In the genomic region with DNA sequence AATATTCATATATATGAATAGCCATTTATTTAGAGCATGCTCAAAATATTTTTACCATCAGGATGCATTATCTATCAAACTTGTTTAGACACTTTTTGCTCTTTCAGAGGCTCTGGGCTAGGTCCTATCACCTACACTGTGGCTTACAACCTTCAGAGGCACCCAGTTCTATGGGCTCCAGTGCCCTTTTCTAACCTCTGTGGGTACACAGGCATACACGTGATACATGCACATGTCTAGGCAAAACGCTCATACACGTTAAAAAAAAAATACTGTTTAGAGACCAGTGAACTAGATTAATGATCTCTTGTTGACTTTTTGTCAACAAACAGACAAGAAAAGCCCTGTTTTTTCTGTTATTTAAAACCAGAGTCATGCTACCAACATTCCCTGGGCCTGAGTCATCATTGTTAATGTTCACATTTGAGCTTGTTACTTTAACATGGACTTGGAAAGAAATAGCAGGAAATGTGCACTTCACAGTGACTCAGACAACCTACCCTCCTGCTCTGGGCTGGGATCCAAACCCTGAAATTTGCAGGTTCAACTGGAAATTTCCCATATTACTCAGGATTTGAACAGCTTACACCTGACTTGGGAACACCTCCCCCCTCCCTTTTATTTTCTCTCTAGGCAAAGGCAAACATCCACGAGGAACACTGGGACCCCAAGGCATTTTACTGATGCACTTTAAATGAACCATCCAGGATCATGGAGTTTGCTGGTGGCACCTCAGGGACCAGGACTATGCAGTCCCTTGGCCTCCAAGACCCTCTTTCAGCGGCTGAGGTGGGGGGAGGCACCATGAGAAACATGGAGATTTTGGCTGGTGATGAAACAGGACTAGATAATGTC, we compare ENCODE assay signal across 9 mouse cellular contexts.
DNase-seq lines count a peak whose midpoint lies in the region; ATAC-seq lines count a peak whose summit lies in the region.
"Had no signal": no experiment of that assay in that cellular context is flagged by ENCODE, and none has a peak within 500 bp of the region (broad histone marks: within the 10 kb centered on the region; RNA-seq: fewer than 3 reads in every experiment).

No protein-coding gene starts in this region.

- no peak for DNase-seq in heart, adult 9 months (ENCODE audit: low spot score in 2 of 2)
- peak; percentile 57 for DNase-seq in adrenal gland, adult 2 months
- DNase-seq in kidney, adult 9 months: peak; percentile 84
- DNase-seq in skeletal muscle tissue, adult 2 months (ENCODE audit: low read depth, low spot score): peak; percentile 21
- no peak for DNase-seq in liver
- DNase-seq: layer of hippocampus, postnatal 36 days had no signal

- 0 out of 2 replicates have a peak overlapping the region, but pooled peaks have one; percentile 42 for H3K27ac ChIP-seq in heart, embryonic 13.5 days (replicated peaks)

- H3K4me2 ChIP-seq in heart, embryonic 13.5 days: no peak overlapping the region

- 59% methylated on average over 5 of the region's 5 CpGs for WGBS in heart, embryonic 13.5 days

- H3K4me1 ChIP-seq in heart, embryonic 13.5 days: peaks cover 6% of the 10 kb centered on the region; the same call in 1 of the 2 replicates

- H3K4me3 ChIP-seq in heart, embryonic 13.5 days: no peak overlapping the region

- no peak overlapping the region for H3K9ac ChIP-seq in heart, embryonic 13.5 days

- no peaks in the 10 kb centered on the region for H3K36me3 ChIP-seq in heart, embryonic 13.5 days

- H3K9me3 ChIP-seq in heart, embryonic 13.5 days: no peaks in the 10 kb centered on the region

- no peaks in the 10 kb centered on the region for H3K27me3 ChIP-seq in heart, embryonic 13.5 days (replicated peaks)

- ATAC-seq in heart, embryonic 13.5 days (ENCODE audit: extremely low read depth, insufficient number of reproducible peaks, low FRiP score, low TSS enrichment): no peak
- no peak for ATAC-seq in megakaryocyte-erythroid progenitor cell, adult 5-6 weeks (replicated peaks; ENCODE audit: low FRiP score, low TSS enrichment, poor library complexity, severe bottlenecking)
- ATAC-seq in granulocyte monocyte progenitor cell, adult 5-6 weeks (replicated peaks; ENCODE audit: poor library complexity, severe bottlenecking): no peak

Comparison
In these comparisons a context has a peak if more than half of its experiments do, and no peak if none do; other contexts are left out.
1. DNase-seq: peak in adrenal gland, adult 2 months (single experiment), kidney, adult 9 months (single experiment) and skeletal muscle tissue, adult 2 months (single experiment); none in heart, adult 9 months (0 of 2) and liver (single experiment).